Mouse (Mus musculus): ENCODE data around the gene Rxrb. TPM values are rescaled to one million over a fixed set of nuclear protein-coding genes. Genes with fewer than 3 reads are reported as not detected.

The Rxrb gene
- polyA plus RNA-seq, 1 experiment from 2014 or later, result 28.5 TPM

DNA sequence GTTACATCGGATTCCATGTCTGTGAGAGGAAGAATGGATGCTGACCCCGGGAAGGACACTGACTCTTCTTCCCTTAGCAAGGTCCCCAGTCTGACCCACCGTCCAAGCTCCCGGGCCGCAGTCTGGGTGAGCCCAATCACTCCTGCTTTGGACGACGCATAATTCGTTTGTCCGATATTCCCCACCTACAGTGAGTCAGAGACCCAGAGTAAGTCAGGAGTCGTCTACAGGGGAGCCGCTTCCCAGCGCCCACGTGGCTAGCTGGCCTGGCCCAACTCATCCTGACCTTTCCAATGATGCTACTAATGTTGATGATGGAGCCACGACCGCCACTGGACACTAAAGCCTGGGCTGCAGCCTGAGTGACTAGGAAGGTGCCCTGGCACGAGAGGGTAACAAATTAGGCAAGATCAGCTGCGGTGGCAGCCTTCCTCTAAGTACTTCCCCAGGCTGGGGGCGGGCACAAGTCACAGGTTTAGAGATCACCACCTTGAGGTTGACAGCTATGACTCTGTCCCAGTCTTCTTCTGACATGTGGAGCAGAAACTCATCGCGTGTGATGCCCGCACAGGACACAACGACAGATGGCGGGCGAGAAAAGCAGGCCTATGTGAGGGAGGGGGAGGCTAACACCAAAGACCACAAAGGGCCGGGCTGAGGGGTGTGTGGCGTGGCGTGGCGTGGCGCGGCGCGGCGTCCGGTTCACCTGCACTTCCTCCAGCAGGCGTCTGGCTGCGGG, 4.5 kb upstream of the Rxrb start:
- Histone ChIP-seq H3K9me3 (no peaks in the 10 kb centered on the region), H3K27ac (replicated peaks) (peak overlapping the region; percentile 79), H3K27me3 (replicated peaks) (no peaks in the 10 kb centered on the region), H3K4me2 (peak overlapping the region; percentile 98), H3K4me1 (peaks cover 61% of the 10 kb centered on the region), H3K36me3 (peaks cover 36% of the 10 kb centered on the region), H3K9ac (peak overlapping the region; percentile 88), H3K4me3 (peak overlapping the region; percentile 87)
- WGBS, result 10% methylated on average over 36 of the region's 36 CpGs
- ATAC-seq (ENCODE audit: extremely low read depth, insufficient number of reproducible peaks, low FRiP score, low TSS enrichment), result no peak

DNA sequence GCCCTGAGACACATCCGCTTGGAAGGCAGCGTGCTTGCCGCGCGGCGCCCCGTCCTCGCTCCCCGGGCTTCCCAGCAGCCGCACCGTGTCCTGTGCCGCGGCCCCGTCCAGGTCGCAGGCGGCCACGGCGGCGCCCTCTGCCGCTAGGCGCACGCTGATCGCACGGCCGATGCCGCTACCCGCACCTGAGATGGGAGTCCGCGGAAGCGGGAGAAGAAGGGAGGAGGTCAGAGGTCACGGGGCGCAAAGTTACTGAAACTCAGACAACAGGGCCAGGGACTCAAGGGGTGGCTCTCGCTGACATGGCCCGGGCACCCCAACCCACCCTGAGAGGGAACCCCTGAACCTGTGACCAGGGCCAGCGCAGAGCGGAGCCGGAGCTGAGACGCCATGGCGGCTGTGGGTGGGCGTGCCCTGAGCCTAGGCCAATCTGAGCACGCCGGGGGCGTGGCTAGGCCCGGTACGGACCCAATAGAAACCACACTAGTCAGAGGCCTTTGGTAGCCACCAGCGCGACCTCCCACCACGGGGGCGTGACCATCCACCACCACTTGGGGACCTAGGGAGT, 3.9 kb upstream of the Rxrb start, which contains the start of gene H2-Ke6:
TSS of gene H2-Ke6 (minus strand) at position 405 of the 568 bp plus-strand sequence.
- Histone ChIP-seq H3K4me2 (peak within 1 kb of the TSS; percentile 98), H3K9ac (peak within 1 kb of the TSS; percentile 88), H3K4me3 (peak within 1 kb of the TSS; percentile 87), H3K27me3 (replicated peaks) (no peaks in the 10 kb centered on the region), H3K9me3 (no peaks in the 10 kb centered on the region), H3K36me3 (peaks cover 30% of the 10 kb centered on the region), H3K27ac (replicated peaks) (peak within 1 kb of the TSS; percentile 79), H3K4me1 (peaks cover 64% of the 10 kb centered on the region)
- peak; percentile 63 for ATAC-seq (ENCODE audit: extremely low read depth, insufficient number of reproducible peaks, low FRiP score, low TSS enrichment)
- WGBS, result under 1% methylated on average over 49 of the region's 49 CpGs

DNA sequence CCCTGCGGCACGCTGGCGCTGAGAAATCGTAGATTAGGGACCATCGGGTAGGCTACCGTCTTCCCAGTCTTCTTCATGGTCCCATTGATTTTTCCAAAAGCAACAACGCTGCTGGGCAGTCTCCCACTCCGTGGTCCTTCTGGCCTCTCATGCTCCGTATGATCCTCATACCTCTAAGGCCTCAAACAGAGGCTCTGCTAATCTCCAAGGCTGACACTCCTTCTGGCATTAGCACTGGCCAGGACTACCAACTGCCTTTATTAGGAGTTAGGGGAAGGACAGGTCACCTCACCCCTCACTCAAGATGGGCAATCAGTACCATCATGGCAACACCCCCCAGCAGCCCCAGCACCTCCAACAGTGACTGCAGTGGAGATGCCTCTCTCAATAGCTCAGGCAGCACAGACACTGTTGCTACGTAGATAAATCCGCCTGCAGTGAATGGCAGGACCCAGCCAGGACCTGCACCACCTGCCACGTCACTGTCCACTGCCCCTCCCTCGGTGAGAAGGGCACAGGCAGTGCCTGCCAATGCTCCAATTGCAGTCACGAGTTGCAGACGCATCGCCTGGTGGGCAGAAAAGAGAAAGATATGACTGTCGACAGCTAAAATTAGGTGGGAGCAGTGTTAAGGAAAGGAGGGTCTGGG, 3.0 kb upstream of the Rxrb start:
- no peak for ATAC-seq (ENCODE audit: extremely low read depth, insufficient number of reproducible peaks, low FRiP score, low TSS enrichment)
- H3K9ac ChIP-seq, result peak overlapping the region; percentile 58; the same call in 1 of the 2 replicates
- H3K27me3 ChIP-seq (replicated peaks), result no peaks in the 10 kb centered on the region
- peaks cover 71% of the 10 kb centered on the region for H3K4me1 ChIP-seq
- H3K27ac ChIP-seq (replicated peaks), result peak overlapping the region; percentile 79; the same call in 1 of the 2 replicates
- 71% methylated on average over 17 of the region's 17 CpGs for WGBS
- H3K4me2 ChIP-seq, result peak overlapping the region; percentile 98
- H3K36me3 ChIP-seq, result peaks cover 27% of the 10 kb centered on the region
- H3K4me3 ChIP-seq, result peak overlapping the region; percentile 87
- H3K9me3 ChIP-seq, result no peaks in the 10 kb centered on the region

DNA sequence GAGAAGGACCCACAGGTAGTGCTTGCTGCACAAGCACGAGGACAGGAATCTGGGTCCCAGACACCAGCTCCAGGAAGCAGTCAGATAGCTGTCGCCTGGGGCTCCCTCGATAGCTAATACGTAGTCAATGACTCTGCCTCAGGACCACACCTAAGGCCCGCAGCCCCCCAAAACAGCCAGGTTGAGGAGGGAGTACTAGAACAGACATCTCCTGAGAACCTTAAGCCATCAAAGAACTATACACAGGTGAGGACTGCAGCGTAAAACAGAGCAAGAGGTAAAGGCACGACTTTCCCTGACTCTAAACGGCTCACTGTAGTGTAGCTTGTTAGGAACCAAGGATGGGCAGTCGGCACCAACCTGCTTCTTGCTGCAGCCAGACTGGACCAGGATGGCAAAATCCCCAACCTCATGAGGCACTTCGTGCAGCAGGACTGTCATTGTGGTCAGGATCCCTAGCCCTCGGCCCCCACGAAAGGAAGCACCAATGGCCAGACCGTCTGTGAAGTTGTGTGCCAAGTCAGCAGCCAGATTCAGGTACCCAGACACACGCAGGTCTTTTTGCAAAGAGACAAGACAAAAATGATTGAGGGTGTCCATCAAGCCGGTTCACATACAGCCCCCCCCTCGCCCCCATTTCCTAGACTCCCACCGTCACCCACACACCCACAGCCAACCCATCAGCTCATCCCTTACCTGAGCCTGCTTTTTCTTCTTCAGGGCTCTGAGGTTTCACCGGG, 2.3 kb upstream of the Rxrb start:
- ATAC-seq (ENCODE audit: extremely low read depth, insufficient number of reproducible peaks, low FRiP score, low TSS enrichment), result no peak
- peak overlapping the region; percentile 94 for H3K4me2 ChIP-seq
- no peaks in the 10 kb centered on the region for H3K9me3 ChIP-seq
- peak overlapping the region; percentile 92 for H3K9ac ChIP-seq
- WGBS, result 87% methylated on average over 18 of the region's 18 CpGs
- no peak overlapping the region for H3K27ac ChIP-seq (replicated peaks)
- H3K36me3 ChIP-seq, result peaks cover 34% of the 10 kb centered on the region
- peaks cover 71% of the 10 kb centered on the region for H3K4me1 ChIP-seq
- peak overlapping the region; percentile 77 for H3K4me3 ChIP-seq
- H3K27me3 ChIP-seq (replicated peaks), result no peaks in the 10 kb centered on the region

DNA sequence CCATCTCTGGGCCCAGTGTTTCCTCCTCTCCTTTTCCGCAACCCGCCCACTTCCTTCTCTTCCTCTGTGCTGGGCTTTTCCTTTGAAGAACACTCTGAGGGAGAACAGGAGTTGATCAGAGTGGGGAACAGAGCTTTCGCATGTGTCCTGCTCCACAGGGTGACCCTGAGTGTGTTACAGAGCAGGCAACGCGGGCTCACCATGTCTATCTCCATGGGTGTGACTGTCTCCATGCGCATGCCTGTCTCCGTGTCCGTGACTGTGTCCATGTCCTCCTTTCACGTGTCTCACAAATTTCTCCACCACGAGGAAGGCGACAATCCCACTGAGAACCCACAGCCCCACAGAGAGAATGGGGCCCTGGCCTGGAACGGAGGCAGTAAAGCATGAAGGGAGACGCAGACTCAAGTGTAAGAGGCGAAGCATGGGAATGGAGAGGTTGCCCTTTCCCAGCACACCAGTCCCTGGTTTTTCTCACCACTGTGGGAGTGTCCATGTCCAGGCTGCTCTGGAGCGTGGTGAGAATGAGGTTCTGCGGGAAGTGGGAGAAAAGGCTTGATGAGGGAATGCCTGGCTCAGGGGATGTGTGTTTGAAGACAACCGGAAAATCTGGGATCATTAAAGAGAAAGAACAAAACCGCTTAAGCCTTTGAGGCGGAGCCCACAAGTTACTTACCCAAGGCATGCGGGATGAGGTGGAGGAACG, 1.6 kb upstream of the Rxrb start:
- Histone ChIP-seq H3K4me1 (peaks cover 71% of the 10 kb centered on the region), H3K9me3 (no peaks in the 10 kb centered on the region), H3K9ac (peak overlapping the region; percentile 92), H3K36me3 (peaks cover 39% of the 10 kb centered on the region), H3K27me3 (replicated peaks) (no peaks in the 10 kb centered on the region), H3K4me3 (peak overlapping the region; percentile 77), H3K27ac (replicated peaks) (0 out of 2 replicates have a peak overlapping the region, but pooled peaks have one; percentile 1), H3K4me2 (peak overlapping the region; percentile 94)
- ATAC-seq (ENCODE audit: extremely low read depth, insufficient number of reproducible peaks, low FRiP score, low TSS enrichment), result no peak
- 77% methylated on average over 21 of the region's 21 CpGs for WGBS

DNA sequence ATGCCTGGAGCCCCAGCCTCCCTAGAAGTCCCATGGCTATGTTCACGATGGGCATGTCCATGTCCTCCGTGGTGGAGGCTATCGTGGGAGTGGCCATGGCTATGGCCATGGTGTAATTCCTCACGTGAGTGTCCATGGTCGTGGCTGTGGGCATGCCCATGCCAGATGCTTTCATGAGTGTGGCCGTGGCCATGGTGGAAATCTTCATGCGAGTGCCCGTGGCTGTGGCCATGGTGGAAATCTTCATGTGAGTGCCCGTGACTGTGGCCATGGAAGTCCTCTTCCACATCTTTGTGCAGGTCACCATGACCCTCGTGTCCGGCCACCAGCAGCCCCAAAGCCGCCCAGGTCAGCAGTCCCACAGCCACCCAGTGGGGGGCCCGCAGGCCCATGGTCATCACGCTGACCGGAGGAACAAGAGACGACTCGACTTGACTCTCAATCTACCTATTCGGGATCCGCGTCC, 718 bp upstream of the Rxrb start:
- Histone ChIP-seq H3K4me2 (peak overlapping the region; percentile 94), H3K27me3 (replicated peaks) (no peaks in the 10 kb centered on the region), H3K9me3 (no peaks in the 10 kb centered on the region), H3K36me3 (peaks cover 47% of the 10 kb centered on the region), H3K4me3 (peak overlapping the region; percentile 77), H3K27ac (replicated peaks) (peak overlapping the region; percentile 98), H3K9ac (peak overlapping the region; percentile 92), H3K4me1 (peaks cover 62% of the 10 kb centered on the region)
- WGBS, result 2% methylated on average over 20 of the region's 20 CpGs
- no peak for ATAC-seq (ENCODE audit: extremely low read depth, insufficient number of reproducible peaks, low FRiP score, low TSS enrichment)

DNA sequence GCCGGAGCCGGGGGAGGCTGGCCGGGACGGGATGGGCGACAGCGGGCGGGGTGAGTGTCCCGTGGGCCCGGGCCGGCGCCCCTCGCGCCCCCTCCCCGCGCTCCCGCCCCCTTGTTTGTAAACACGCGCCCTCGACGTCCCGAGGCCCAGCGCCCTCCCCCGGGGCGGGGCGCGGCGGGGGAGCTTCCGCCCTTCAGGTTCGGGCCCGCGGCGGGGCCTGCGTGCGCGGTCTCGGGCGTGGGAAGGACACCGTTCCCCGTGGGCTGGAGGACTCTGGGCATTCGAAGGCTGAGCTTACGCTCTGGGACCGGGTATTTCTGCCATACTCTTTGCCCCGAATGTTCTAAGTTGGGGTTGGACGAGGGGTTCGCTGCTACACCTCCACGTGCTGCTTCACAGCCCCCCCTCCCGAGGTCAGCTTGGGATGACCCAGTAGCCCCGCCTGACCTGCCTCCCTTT, 591 bp downstream of the Rxrb start:
- Histone ChIP-seq H3K4me1 (peaks cover 49% of the 10 kb centered on the region), H3K4me2 (peak overlapping the region; percentile 94), H3K27me3 (replicated peaks) (no peaks in the 10 kb centered on the region), H3K9ac (peak overlapping the region; percentile 92), H3K9me3 (no peaks in the 10 kb centered on the region), H3K36me3 (peaks cover 60% of the 10 kb centered on the region), H3K27ac (replicated peaks) (peak overlapping the region; percentile 98), H3K4me3 (peak overlapping the region; percentile 77)
- under 1% methylated on average over 45 of the region's 48 CpGs for WGBS
- peak; percentile 21; the same call in 1 of the 2 replicates for ATAC-seq (ENCODE audit: extremely low read depth, insufficient number of reproducible peaks, low FRiP score, low TSS enrichment)

DNA sequence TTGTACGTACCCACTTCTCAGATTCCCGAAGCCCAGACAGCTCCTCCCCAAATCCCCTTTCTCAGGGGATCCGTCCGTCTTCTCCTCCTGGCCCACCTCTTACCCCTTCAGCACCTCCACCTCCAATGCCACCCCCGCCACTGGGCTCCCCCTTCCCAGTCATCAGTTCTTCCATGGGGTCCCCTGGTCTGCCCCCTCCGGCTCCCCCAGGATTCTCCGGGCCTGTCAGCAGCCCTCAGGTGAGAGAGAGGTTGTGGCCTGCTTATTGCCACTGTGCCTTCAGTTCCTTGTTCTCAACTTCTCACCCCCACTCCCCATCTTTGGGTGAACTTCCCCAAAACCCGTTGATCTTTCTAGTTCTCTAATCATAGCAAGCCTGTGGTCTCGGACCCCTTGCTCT, 1.2 kb downstream of the Rxrb start:
- WGBS, result 50% methylated on average over 9 of the region's 9 CpGs
- Histone ChIP-seq H3K27ac (replicated peaks) (peak overlapping the region; percentile 98), H3K9me3 (no peaks in the 10 kb centered on the region), H3K4me3 (peak overlapping the region; percentile 77), H3K4me2 (peak overlapping the region; percentile 94), H3K4me1 (peaks cover 47% of the 10 kb centered on the region), H3K36me3 (peaks cover 66% of the 10 kb centered on the region), H3K27me3 (replicated peaks) (peaks cover 6% of the 10 kb centered on the region), H3K9ac (peak overlapping the region; percentile 92)
- no peak for ATAC-seq (ENCODE audit: extremely low read depth, insufficient number of reproducible peaks, low FRiP score, low TSS enrichment)

DNA sequence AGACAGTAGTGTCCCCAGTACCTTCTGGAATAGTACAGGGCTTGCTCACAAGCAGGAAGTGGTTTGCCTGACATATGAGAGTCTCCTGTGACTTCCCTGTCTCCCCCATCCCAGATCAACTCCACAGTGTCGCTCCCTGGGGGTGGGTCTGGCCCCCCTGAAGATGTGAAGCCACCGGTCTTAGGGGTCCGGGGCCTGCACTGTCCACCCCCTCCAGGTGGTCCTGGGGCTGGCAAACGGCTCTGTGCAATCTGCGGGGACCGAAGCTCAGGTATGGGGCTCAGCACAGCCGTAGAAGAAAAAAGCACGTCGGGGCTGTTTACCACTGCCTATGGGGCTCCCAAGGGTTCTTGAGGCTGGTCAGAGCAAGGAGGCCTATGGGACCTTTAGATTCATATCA, 1.8 kb downstream of the Rxrb start:
- peaks cover 66% of the 10 kb centered on the region for H3K36me3 ChIP-seq
- ATAC-seq (ENCODE audit: extremely low read depth, insufficient number of reproducible peaks, low FRiP score, low TSS enrichment), result no peak
- H3K9me3 ChIP-seq, result no peaks in the 10 kb centered on the region
- H3K4me1 ChIP-seq, result peaks cover 47% of the 10 kb centered on the region
- 0 out of 2 replicates have a peak overlapping the region, but pooled peaks have one; percentile 77 for H3K4me3 ChIP-seq
- 92% methylated on average over 9 of the region's 9 CpGs for WGBS
- H3K4me2 ChIP-seq, result peak overlapping the region; percentile 94
- H3K9ac ChIP-seq, result peak overlapping the region; percentile 92
- H3K27me3 ChIP-seq (replicated peaks), result peaks cover 12% of the 10 kb centered on the region
- H3K27ac ChIP-seq (replicated peaks), result no peak overlapping the region

DNA sequence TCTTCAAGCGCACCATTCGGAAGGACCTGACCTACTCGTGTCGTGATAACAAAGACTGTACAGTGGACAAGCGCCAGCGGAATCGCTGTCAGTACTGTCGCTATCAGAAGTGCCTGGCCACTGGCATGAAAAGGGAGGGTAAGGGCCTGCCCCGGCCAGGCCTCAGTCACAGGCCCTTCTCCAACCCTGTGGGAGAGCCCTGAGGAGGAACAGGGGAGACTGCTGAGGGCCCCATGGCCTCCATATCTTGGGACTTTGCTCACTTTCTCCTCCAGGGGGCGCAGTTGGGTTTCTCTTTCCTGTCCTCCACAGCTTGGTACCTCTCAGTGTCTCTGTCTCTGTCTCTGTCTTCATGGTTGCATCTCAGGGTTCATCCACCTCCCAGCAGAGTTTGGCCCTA, 2.5 kb downstream of the Rxrb start:
- WGBS, result 58% methylated on average over 10 of the region's 10 CpGs
- peaks cover 18% of the 10 kb centered on the region for H3K27me3 ChIP-seq (replicated peaks)
- H3K36me3 ChIP-seq, result peaks cover 60% of the 10 kb centered on the region
- H3K27ac ChIP-seq (replicated peaks), result no peak overlapping the region
- H3K9ac ChIP-seq, result peak overlapping the region; percentile 92; the same call in 1 of the 2 replicates
- peaks cover 47% of the 10 kb centered on the region for H3K4me1 ChIP-seq
- H3K4me3 ChIP-seq, result no peak overlapping the region
- no peak overlapping the region for H3K4me2 ChIP-seq
- no peak for ATAC-seq (ENCODE audit: extremely low read depth, insufficient number of reproducible peaks, low FRiP score, low TSS enrichment)
- no peaks in the 10 kb centered on the region for H3K9me3 ChIP-seq
